Mouse (Mus musculus): ENCODE results near the gene Rpap1.

- TF ChIP-seq CTCF (IDR thresholded peaks at IDR 0.05; ENCODE audit: low read depth) (no peak), EP300 (IDR thresholded peaks at IDR 0.05; ENCODE audit: low read depth) (no peak)
Measured at GRCm38 (mm10) chr2:119810890-119811289, 23.6 kb upstream of the Rpap1 start.

Data from liver, postnatal 0 days (tissue).